Mouse (Mus musculus): Measurements from ENCODE around the gene Igf2r. TPM values are rescaled to one million over a fixed set of nuclear protein-coding genes. Genes with fewer than 3 reads are reported as not detected.

Igf2r gene
- polyA plus RNA-seq, 1 experiment from 2014 or later = 98.0 TPM

DNA sequence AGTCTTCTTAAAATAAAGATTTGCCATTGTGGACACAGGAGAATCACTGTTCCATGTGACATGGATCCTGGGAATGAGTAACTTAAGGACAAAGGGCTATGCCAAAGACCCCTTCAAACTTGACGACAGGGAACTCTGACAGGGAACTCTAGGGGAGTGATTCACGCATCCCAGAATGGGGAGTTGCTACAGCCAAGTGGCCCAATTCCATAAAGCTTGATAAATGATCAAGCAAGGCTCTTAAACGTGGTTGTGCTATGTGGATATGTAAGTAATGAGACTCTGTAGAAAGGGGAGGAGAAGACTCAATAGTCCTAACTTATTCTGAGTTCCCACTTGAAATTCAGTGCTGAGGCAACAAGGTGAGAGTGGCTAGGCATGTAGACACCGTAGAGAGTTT lies 134.7 kb downstream of the Igf2r start:
- Histone ChIP-seq H3K36me3 (ENCODE audit: control insufficient read depth, insufficient read depth) (no peaks in the 10 kb centered on the region), H3K4me1 (ENCODE audit: control insufficient read depth, insufficient read depth, low read length) (peaks cover 10% of the 10 kb centered on the region), H3K9me3 (replicated peaks; ENCODE audit: control insufficient read depth, low read length) (peaks cover 4% of the 10 kb centered on the region; the same call in 1 of the 2 replicates), H3K27ac (ENCODE audit: low read length) (no peak overlapping the region), H3K4me3 (ENCODE audit: low read length) (no peak overlapping the region), H3K4me2 (ENCODE audit: low read depth, low read length) (no peak overlapping the region), H3K27me3 (ENCODE audit: control insufficient read depth, insufficient read depth, low read length) (no peaks in the 10 kb centered on the region), H3K9ac (ENCODE audit: low read length) (no peak overlapping the region)
- WGBS = 46% methylated on average over 4 of the region's 4 CpGs
- no peak for ATAC-seq (replicated peaks; ENCODE audit: extremely low read depth, insufficient read depth, low FRiP score)

Other genes with a start within 250 kb of the Igf2r start
- not detected in 2 replicates for gene Slc22a2, start 185.5 kb downstream of the Igf2r start, polyA plus RNA-seq (2015; fragmentation: Nextera tagmentation; extraction: Ambion mirVana)
- gene Slc22a1, start 93.8 kb downstream of the Igf2r start, polyA plus RNA-seq (2015; fragmentation: Nextera tagmentation; extraction: Ambion mirVana) = 37.6 and 39.9 TPM in 2 replicates
- 0.47 and 0.50 TPM in 2 replicates for gene Mas1, start 98.5 kb upstream of the Igf2r start, polyA plus RNA-seq (2015; fragmentation: Nextera tagmentation; extraction: Ambion mirVana)
- gene Mrgprh, start 106.4 kb upstream of the Igf2r start, polyA plus RNA-seq (2015; fragmentation: Nextera tagmentation; extraction: Ambion mirVana) = 0.24 TPM in 1 of 2 replicates, not detected in the other
- 0.47 and 1.2 TPM in 2 replicates for gene Pnldc1, start 140.6 kb upstream of the Igf2r start, polyA plus RNA-seq (2015; fragmentation: Nextera tagmentation; extraction: Ambion mirVana)
- 304 and 341 TPM in 2 replicates for gene Tcp1, start 146.0 kb upstream of the Igf2r start, polyA plus RNA-seq (2015; fragmentation: Nextera tagmentation; extraction: Ambion mirVana)
- 191 and 213 TPM in 2 replicates for gene Mrpl18, start 146.7 kb upstream of the Igf2r start, polyA plus RNA-seq (2015; fragmentation: Nextera tagmentation; extraction: Ambion mirVana)
- gene Acat3, start 170.9 kb upstream of the Igf2r start, polyA plus RNA-seq (2015; fragmentation: Nextera tagmentation; extraction: Ambion mirVana) = 0.30 and 0.33 TPM in 2 replicates
- gene Acat2, start 191.1 kb upstream of the Igf2r start, polyA plus RNA-seq (2015; fragmentation: Nextera tagmentation; extraction: Ambion mirVana) = 31.6 and 31.7 TPM in 2 replicates
- 75.2 and 75.8 TPM in 2 replicates for gene Wtap, start 224.5 kb upstream of the Igf2r start, polyA plus RNA-seq (2015; fragmentation: Nextera tagmentation; extraction: Ambion mirVana)
- 496 and 560 TPM in 2 replicates for gene Sod2, start 237.2 kb upstream of the Igf2r start, polyA plus RNA-seq (2015; fragmentation: Nextera tagmentation; extraction: Ambion mirVana)

Measured in heart, embryonic 16.5 days (tissue).